Mouse (Mus musculus) bone marrow macrophage, adult 2 months (primary cell): ENCODE data around the gene Pkd1l3.

Experiments used
- CTCF ChIP-seq: IDR thresholded peaks from 2 replicates; pipeline ENCODE4 v1.5.1; 2012; ENCODE audit warnings: low read depth, mild to moderate bottlenecking, low read length, moderate library complexity
- POLR2A ChIP-seq: IDR thresholded peaks from 2 replicates; pipeline ENCODE4 v1.6.1; 2012; ENCODE audit warnings: mild to moderate bottlenecking, low read depth, low read length, borderline replicate concordance

DNA sequence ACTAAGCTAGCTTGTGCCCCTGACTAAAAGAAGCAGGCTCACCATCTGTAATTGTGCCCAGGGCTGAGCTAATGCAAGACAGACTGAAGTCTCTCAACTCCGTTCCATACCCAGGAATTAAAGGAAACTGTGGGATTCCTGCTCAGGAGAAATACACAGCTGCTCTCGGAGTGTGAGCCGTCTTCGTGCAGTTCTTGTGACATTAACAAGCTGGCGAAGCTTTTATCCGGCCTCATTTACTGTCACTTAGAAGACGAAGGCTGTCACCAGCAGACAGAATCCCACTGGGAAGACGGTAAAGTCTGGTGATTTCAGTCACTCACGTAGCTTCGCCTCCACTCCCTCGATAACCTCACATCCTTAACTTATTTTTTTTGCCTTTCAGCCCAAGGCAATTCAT lies 33.0 kb downstream of the Pkd1l3 start:
- TF ChIP-seq CTCF = no peak
- no peak for TF ChIP-seq POLR2A
